ENCODE assay signal across 17 mouse cellular contexts in the genomic region with DNA sequence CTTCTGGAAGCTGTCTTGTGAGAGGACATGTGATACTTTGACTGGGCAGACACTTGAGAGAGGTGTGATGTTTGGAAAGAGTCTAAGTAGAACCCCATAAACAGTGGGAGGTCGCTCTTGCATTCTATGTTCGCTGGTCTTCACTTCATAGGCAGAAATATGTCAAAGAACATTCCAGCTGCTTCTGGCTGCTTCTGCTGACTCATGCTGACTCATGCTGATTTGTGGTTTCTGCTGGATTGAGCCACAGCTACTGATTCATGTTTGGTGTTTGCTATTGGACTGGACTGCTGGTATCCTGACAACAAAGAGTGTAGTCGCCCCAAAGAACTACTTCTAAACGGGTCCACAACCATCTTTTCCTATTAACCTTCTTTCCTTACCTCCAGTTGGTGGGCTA. TPM values are rescaled to one million over a fixed set of nuclear protein-coding genes. Genes with fewer than 3 reads are reported as not detected.
DNase-seq lines count a peak whose midpoint lies in the region; ATAC-seq and TF ChIP-seq lines count a peak whose summit lies in the region.
"Had no signal": no experiment of that assay in that cellular context is flagged by ENCODE, and none has a peak within 500 bp of the region (broad histone marks: within the 10 kb centered on the region; RNA-seq: fewer than 3 reads in every experiment).

No protein-coding gene starts in this region.

- peak; percentile 66 for ATAC-seq in heart, embryonic 13.5 days (ENCODE audit: extremely low read depth, insufficient number of reproducible peaks, low FRiP score, low TSS enrichment)
- ATAC-seq in midbrain, embryonic 11.5 days (ENCODE audit: low FRiP score), result no peak
- ATAC-seq in neural tube, embryonic 15.5 days (ENCODE audit: low FRiP score), result no peak

- no peaks in the 10 kb centered on the region for H3K36me3 ChIP-seq in heart, embryonic 13.5 days
- no peaks in the 10 kb centered on the region for H3K36me3 ChIP-seq in myocyte (ENCODE audit: control insufficient read depth, insufficient read depth)
- H3K36me3 ChIP-seq in midbrain, embryonic 11.5 days (ENCODE audit: control insufficient read depth, insufficient read depth, low read length), result no peaks in the 10 kb centered on the region
- no peaks in the 10 kb centered on the region for H3K36me3 ChIP-seq in neural tube, embryonic 15.5 days
- H3K36me3 ChIP-seq: limb, embryonic 12.5 days; midbrain, embryonic 10.5 days; neural tube, embryonic 13.5 days had no signal

- no peak overlapping the region for H3K9ac ChIP-seq in heart, embryonic 13.5 days
- H3K9ac ChIP-seq in midbrain, embryonic 11.5 days (ENCODE audit: low read length), result no peak overlapping the region
- no peak overlapping the region for H3K9ac ChIP-seq in neural tube, embryonic 15.5 days (replicated peaks)
- H3K9ac ChIP-seq: limb, embryonic 12.5 days; neural tube, embryonic 13.5 days had no signal

- H3K4me3 ChIP-seq in heart, embryonic 13.5 days, result no peak overlapping the region
- H3K4me3 ChIP-seq in myocyte, result no peak overlapping the region
- no peak overlapping the region for H3K4me3 ChIP-seq in midbrain, embryonic 11.5 days (ENCODE audit: low read depth, low read length)
- no peak overlapping the region for H3K4me3 ChIP-seq in neural tube, embryonic 15.5 days (replicated peaks)
- H3K4me3 ChIP-seq: erythroblast, embryonic 14.5 days; limb, embryonic 12.5 days; midbrain, embryonic 10.5 days; neural tube, embryonic 13.5 days had no signal

- WGBS in heart, embryonic 13.5 days, result 81% methylated on average over 4 of the region's 4 CpGs
- 90% methylated on average over 4 of the region's 4 CpGs for WGBS in midbrain, embryonic 11.5 days
- 85% methylated on average over 4 of the region's 4 CpGs for WGBS in neural tube, embryonic 15.5 days

- DNase-seq in heart, postnatal 14 days, result no peak
- peak; percentile 94 for DNase-seq in NIH3T3 (ENCODE audit: low read depth)
- peak; percentile 24 for DNase-seq in c-Kit-positive CD71-negative TER-119-negative erythroid progenitor cells, embryonic 14.5 days (ENCODE audit: low read depth)
- no peak for DNase-seq in right cerebral cortex, adult 2 months (ENCODE audit: low spot score in 2 of 2)
- no peak for DNase-seq in midbrain, embryonic 11.5 days (ENCODE audit: low spot score, missing footprints)
- DNase-seq: cerebellum, postnatal 36 days; gastrocnemius, postnatal 36 days; heart, postnatal 4 days; kidney, adult 9 months; right cerebral cortex, postnatal 4 days had no signal

- H3K27ac ChIP-seq in heart, embryonic 13.5 days (replicated peaks), result no peak overlapping the region; the same call in 1 of the 2 replicates
- H3K27ac ChIP-seq in midbrain, embryonic 11.5 days (ENCODE audit: low read depth, low read length), result no peak overlapping the region
- H3K27ac ChIP-seq in neural tube, embryonic 15.5 days (replicated peaks), result no peak overlapping the region
- H3K27ac ChIP-seq: limb, embryonic 12.5 days; midbrain, embryonic 10.5 days; neural tube, embryonic 13.5 days had no signal

- H3ac ChIP-seq in myocyte (ENCODE audit: control insufficient read depth, insufficient read length), result no peak overlapping the region

- no peak for TF ChIP-seq POLR2A in myocyte (IDR thresholded peaks at IDR 0.05; ENCODE audit: insufficient read length, low read depth)

- no peaks in the 10 kb centered on the region for H3K9me3 ChIP-seq in heart, embryonic 13.5 days
- H3K9me3 ChIP-seq in midbrain, embryonic 11.5 days (ENCODE audit: control insufficient read depth, low read length), result no peaks in the 10 kb centered on the region
- no peaks in the 10 kb centered on the region for H3K9me3 ChIP-seq in neural tube, embryonic 15.5 days (replicated peaks)
- H3K9me3 ChIP-seq: limb, embryonic 12.5 days; midbrain, embryonic 10.5 days; neural tube, embryonic 13.5 days had no signal

- no peak overlapping the region for H3K4me2 ChIP-seq in heart, embryonic 13.5 days
- peak overlapping the region; percentile 26 for H3K4me2 ChIP-seq in myocyte (ENCODE audit: low read depth)
- H3K4me2 ChIP-seq in midbrain, embryonic 11.5 days, result no peak overlapping the region
- H3K4me2 ChIP-seq in neural tube, embryonic 15.5 days, result no peak overlapping the region
- H3K4me2 ChIP-seq: limb, embryonic 12.5 days; neural tube, embryonic 13.5 days had no signal

- no peaks in the 10 kb centered on the region for H3K27me3 ChIP-seq in heart, embryonic 13.5 days (replicated peaks)
- H3K27me3 ChIP-seq in myocyte (ENCODE audit: control insufficient read depth, insufficient read depth, insufficient read length), result no peaks in the 10 kb centered on the region
- H3K27me3 ChIP-seq in midbrain, embryonic 11.5 days (ENCODE audit: control insufficient read depth, insufficient read depth, low read length), result no peaks in the 10 kb centered on the region
- H3K27me3 ChIP-seq in neural tube, embryonic 15.5 days (replicated peaks), result no peaks in the 10 kb centered on the region
- H3K27me3 ChIP-seq: limb, embryonic 12.5 days; neural tube, embryonic 13.5 days had no signal

- peaks cover 33% of the 10 kb centered on the region for H3K4me1 ChIP-seq in heart, embryonic 13.5 days
- no peaks in the 10 kb centered on the region for H3K4me1 ChIP-seq in midbrain, embryonic 11.5 days (ENCODE audit: control insufficient read depth, insufficient read depth, low read length)
- H3K4me1 ChIP-seq in neural tube, embryonic 15.5 days, result no peaks in the 10 kb centered on the region
- H3K4me1 ChIP-seq: neural tube, embryonic 13.5 days had no signal

- intact Hi-C loops in heart, postnatal 14 days (cut with DNase I), result no loop called here

- no peaks in the 10 kb centered on the region for H3K79me2 ChIP-seq in myocyte (ENCODE audit: control insufficient read depth, insufficient read depth)

TF ChIP-seq in myocyte, 11 proteins besides CTCF, POLR2A, EP300 and RAD21:
- no peak for TF ChIP-seq TCF12 (IDR thresholded peaks at IDR 0.05; ENCODE audit: insufficient read depth, poor library complexity, severe bottlenecking)
- no peak for TF ChIP-seq E2F4 (IDR thresholded peaks at IDR 0.05; ENCODE audit: insufficient read depth)
- no peak for TF ChIP-seq USF1 (IDR thresholded peaks at IDR 0.05; ENCODE audit: low read depth)
- TF ChIP-seq TCF3 (IDR thresholded peaks at IDR 0.05; ENCODE audit: insufficient read length, low read depth), result no peak
- no peak for TF ChIP-seq SRF (IDR thresholded peaks at IDR 0.05; ENCODE audit: control insufficient read depth, insufficient read length, low read depth)
- no peak for TF ChIP-seq MAX (IDR thresholded peaks at IDR 0.05; ENCODE audit: low read depth)
- no peak for TF ChIP-seq POLR2AphosphoS2 (IDR thresholded peaks at IDR 0.05; ENCODE audit: insufficient read length, low read depth)
- no peak for TF ChIP-seq REST (IDR thresholded peaks at IDR 0.05; ENCODE audit: insufficient read depth, insufficient read length)
- TF ChIP-seq MYOG (IDR thresholded peaks at IDR 0.05; ENCODE audit: control insufficient read depth in 1 of 3, insufficient read depth in 1 of 3, insufficient read length in 2 of 3, low read depth in 2 of 3), result no peak
- peak in 1 of 3 experiments; percentile 52 for TF ChIP-seq MYOD1 (IDR thresholded peaks at IDR 0.05; ENCODE audit: control insufficient read depth in 1 of 3, insufficient read length in 2 of 3, low read depth in 2 of 3)
- TF ChIP-seq CEBPB (IDR thresholded peaks at IDR 0.05; ENCODE audit: insufficient read depth, poor library complexity, severe bottlenecking), result peak; percentile 73

RNA-seq across cellular contexts. Expression of a gene that starts 20.0 kb away (rescaled TPM):
- 69.9 and 75.6 TPM in 2 replicates for polyA plus RNA-seq in heart, embryonic 13.5 days (2015; fragmentation: Nextera tagmentation; extraction: Ambion mirVana)
- 100 to 1,000 TPM; 150 to 163 TPM for total RNA-seq in heart, postnatal 14 days (2021)
- 35.3 TPM for polyA plus RNA-seq in myocyte (2012; fragmentation: generic; extraction: Trizol)
- polyA plus RNA-seq in midbrain, embryonic 11.5 days (2014; fragmentation: Nextera tagmentation; extraction: Ambion mirVana), result 40.5 and 44.4 TPM in 2 replicates
- polyA plus RNA-seq in neural tube, embryonic 15.5 days (2015; fragmentation: Nextera tagmentation; extraction: Ambion mirVana), result 51.9 and 59.4 TPM in 2 replicates

RNA-seq across cellular contexts. Expression of a gene that starts 28.0 kb away (rescaled TPM):
- polyA plus RNA-seq in heart, embryonic 13.5 days (2015; fragmentation: Nextera tagmentation; extraction: Ambion mirVana), result 100 and 115 TPM in 2 replicates
- total RNA-seq in heart, postnatal 14 days (2021), result 10 to 100 TPM in 1 of 2 experiments, 1 to 10 TPM in 1; 5.9 to 10.7 TPM
- polyA plus RNA-seq in myocyte (2012; fragmentation: generic; extraction: Trizol), result 42.2 TPM
- polyA plus RNA-seq in midbrain, embryonic 11.5 days (2014; fragmentation: Nextera tagmentation; extraction: Ambion mirVana), result 201 and 203 TPM in 2 replicates
- 14.8 and 30.3 TPM in 2 replicates for polyA plus RNA-seq in neural tube, embryonic 15.5 days (2015; fragmentation: Nextera tagmentation; extraction: Ambion mirVana)

RNA-seq across cellular contexts. Expression of a gene that starts 58.4 kb away (rescaled TPM):
- polyA plus RNA-seq in heart, embryonic 13.5 days (2015; fragmentation: Nextera tagmentation; extraction: Ambion mirVana), result 2.3 and 3.1 TPM in 2 replicates
- 10 to 100 TPM; 15.9 to 17.7 TPM for total RNA-seq in heart, postnatal 14 days (2021)
- 12.0 TPM for polyA plus RNA-seq in myocyte (2012; fragmentation: generic; extraction: Trizol)
- polyA plus RNA-seq in midbrain, embryonic 11.5 days (2014; fragmentation: Nextera tagmentation; extraction: Ambion mirVana), result 1.4 and 1.5 TPM in 2 replicates
- 8.5 TPM in 2 replicates for polyA plus RNA-seq in neural tube, embryonic 15.5 days (2015; fragmentation: Nextera tagmentation; extraction: Ambion mirVana)

Comparison
In these comparisons a context has a peak if more than half of its experiments do, and no peak if none do; other contexts are left out.
1. DNase-seq: peak in NIH3T3 (single experiment) and c-Kit-positive CD71-negative TER-119-negative erythroid progenitor cells, embryonic 14.5 days (single experiment); none in heart, postnatal 14 days (0 of 2), right cerebral cortex, adult 2 months (0 of 2) and midbrain, embryonic 11.5 days (single experiment).